8 mouse cellular contexts compared by ENCODE assay signal in the genomic region with DNA sequence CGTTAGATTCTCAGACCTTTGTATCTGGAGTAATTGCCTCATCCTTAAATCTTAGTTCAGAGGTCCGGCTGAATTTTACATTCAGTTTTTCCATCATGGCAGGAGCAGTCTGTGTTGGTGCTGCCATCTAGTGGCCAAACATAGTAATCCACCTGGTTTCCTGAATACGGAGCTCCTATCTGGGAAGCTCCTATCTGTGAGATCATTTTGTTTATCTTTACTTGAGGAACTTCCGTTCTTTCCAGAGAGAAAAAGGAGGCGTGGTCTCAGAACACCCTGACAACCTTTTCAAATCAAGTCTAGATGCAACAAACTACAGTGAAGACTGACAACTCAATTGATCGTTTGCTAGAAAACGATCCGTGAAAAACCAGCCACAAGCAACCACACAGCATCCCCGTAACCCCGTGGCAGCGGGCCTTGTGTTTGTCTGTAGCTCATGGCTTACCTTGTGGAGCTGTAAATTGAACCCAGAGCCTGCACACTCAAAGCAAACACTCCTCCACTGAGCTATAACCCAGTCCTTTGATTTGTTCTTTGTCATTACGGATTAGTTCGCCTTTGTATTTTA. TPM values are rescaled to one million over a fixed set of nuclear protein-coding genes. Genes with fewer than 3 reads are reported as not detected.
DNase-seq lines count a peak whose midpoint lies in the region; ATAC-seq and TF ChIP-seq lines count a peak whose summit lies in the region.

No protein-coding gene starts in this region.

- H3K4me1 ChIP-seq in MEL (ENCODE audit: control insufficient read depth in 1 of 2, insufficient read depth in 2 of 2, low read length in 2 of 2): peaks cover 0 to 4% of the 10 kb centered on the region in 2 experiments; a peak in 1 of 4 replicates
- no peaks in the 10 kb centered on the region for H3K4me1 ChIP-seq in lung, embryonic 15.5 days

- 35% methylated on average over 13 of the region's 13 CpGs for WGBS in lung, embryonic 15.5 days

- no peaks in the 10 kb centered on the region for H3K79me2 ChIP-seq in MEL (ENCODE audit: control insufficient read depth, insufficient read depth, low read length, poor library complexity)

- H3K4me2 ChIP-seq in lung, embryonic 15.5 days: 0 out of 2 replicates have a peak overlapping the region, but pooled peaks have one; percentile 17

- DNase-seq in MEL (ENCODE audit: low read depth, low spot score): peak; percentile 68
- peak; percentile 85 for DNase-seq in brain, adult 2 months (ENCODE audit: low read depth, low spot score)
- peak; percentile 38 for DNase-seq in fibroblast of lung, adult 2 months (ENCODE audit: low read depth)
- DNase-seq in heart, postnatal 4 days: peak; percentile 81
- DNase-seq in layer of hippocampus, adult 8-10 months (ENCODE audit: low spot score in 2 of 2): peak; percentile 52 to 80
- peak; percentile 47 for DNase-seq in retina, adult 2 months (ENCODE audit: low read depth, low spot score)
- peak; percentile 47 to 69 for DNase-seq in urinary bladder, postnatal 36 days (ENCODE audit: low spot score in 2 of 2)

- H3K27me3 ChIP-seq in MEL (ENCODE audit: control insufficient read depth in 1 of 2, insufficient read depth in 2 of 2, low read length in 2 of 2): no peaks in the 10 kb centered on the region
- H3K27me3 ChIP-seq in lung, embryonic 15.5 days: no peaks in the 10 kb centered on the region

- no peak for ATAC-seq in lung, embryonic 15.5 days (ENCODE audit: borderline replicate concordance, extremely low read depth, low FRiP score, low TSS enrichment)

- peak; percentile 73 for TF ChIP-seq RAD21 in MEL (IDR thresholded peaks at IDR 0.05; ENCODE audit: low read depth, low read length)

- no peak for TF ChIP-seq EP300 in MEL (IDR thresholded peaks at IDR 0.05; ENCODE audit: low read depth in 1 of 2, low read length in 2 of 2)

- TF ChIP-seq POLR2A in MEL (IDR thresholded peaks at IDR 0.05; ENCODE audit: control insufficient read depth in 1 of 2, insufficient read depth in 1 of 2, low read depth in 1 of 2, low read length in 2 of 2, poor library complexity in 1 of 2): no peak

- H3K9ac ChIP-seq in MEL (ENCODE audit: control insufficient read depth, low read depth, low read length, poor library complexity, severe bottlenecking): no peak overlapping the region
- no peak overlapping the region for H3K9ac ChIP-seq in lung, embryonic 15.5 days

- H3K9me3 ChIP-seq in MEL (replicated peaks; ENCODE audit: insufficient read depth, low read length): no peaks in the 10 kb centered on the region
- no peaks in the 10 kb centered on the region for H3K9me3 ChIP-seq in lung, embryonic 15.5 days

- H3K4me3 ChIP-seq in MEL (ENCODE audit: control insufficient read depth in 1 of 2, insufficient read depth in 1 of 2, low read depth in 2 of 2, low read length in 2 of 2): no peak overlapping the region
- H3K4me3 ChIP-seq in lung, embryonic 15.5 days: no peak overlapping the region

- peak; percentile 68 to 82 (median 81) for TF ChIP-seq CTCF in MEL (IDR thresholded peaks at IDR 0.05 in 2 of 3, conservative IDR thresholded peaks at IDR 0.05 in 1 of 3; ENCODE audit: control insufficient read depth in 1 of 3, insufficient read depth in 1 of 3, low read depth in 2 of 3, low read length in 3 of 3, poor library complexity in 1 of 3, severe bottlenecking in 1 of 3)

- H3K27ac ChIP-seq in MEL (ENCODE audit: control insufficient read depth, low read depth, low read length): no peak overlapping the region
- no peak overlapping the region for H3K27ac ChIP-seq in lung, embryonic 15.5 days

- peaks cover 0 to 3% of the 10 kb centered on the region in 2 experiments; a peak in 2 of 4 replicates for H3K36me3 ChIP-seq in MEL (ENCODE audit: control insufficient read depth in 1 of 2, insufficient read depth in 2 of 2, low read length in 2 of 2)
- no peaks in the 10 kb centered on the region for H3K36me3 ChIP-seq in lung, embryonic 15.5 days

TF ChIP-seq in MEL, 35 proteins besides CTCF, POLR2A, EP300 and RAD21:
- TF ChIP-seq MAZ (IDR thresholded peaks at IDR 0.05; ENCODE audit: low read depth, low read length) (no peak), UBTF (IDR thresholded peaks at IDR 0.05; ENCODE audit: borderline replicate concordance, insufficient read depth, low read depth, low read length) (no peak), GATA1 (IDR thresholded peaks at IDR 0.05; ENCODE audit: low read depth, low read length) (peak; percentile 54; the same call in 1 of the 2 replicates), HCFC1 (IDR thresholded peaks at IDR 0.05; ENCODE audit: low read depth, low read length) (no peak), SMC3 (IDR thresholded peaks at IDR 0.05; ENCODE audit: low read depth, low read length) (peak; percentile 56)

RNA-seq across cellular contexts. Expression of gene Kyat3, which starts 8.1 kb away (rescaled TPM):
- 11.7 and 15.2 TPM in 2 replicates for total RNA-seq in MEL (2012; rRNA removed)
- polyA plus RNA-seq in MEL (2012; ENCODE audit: insufficient read depth in 1 of 2, insufficient read length in 2 of 2, low read depth in 1 of 2, low replicate concordance in 2 of 2, missing spikeins in 1 of 2): 10 to 100 TPM in 1 of 2 experiments, not detected in 1; 25.6 TPM
- total RNA-seq in heart, postnatal 4 days (2021): 1 to 10 TPM; 5.7 to 6.1 TPM
- total RNA-seq in layer of hippocampus, adult 8-10 months (2022): 1 to 10 TPM; 5.5 to 8.6 (median 6.3) TPM
- polyA plus RNA-seq in lung, embryonic 15.5 days (2015; fragmentation: Nextera tagmentation; extraction: Ambion mirVana): 15.6 and 16.1 TPM in 2 replicates

RNA-seq across cellular contexts. Expression of gene Gtf2b, which starts 55.9 kb away (rescaled TPM):
- total RNA-seq in MEL (2012; rRNA removed): 35.5 and 42.3 TPM in 2 replicates
- polyA plus RNA-seq in MEL (2012; ENCODE audit: insufficient read depth in 1 of 2, insufficient read length in 2 of 2, low read depth in 1 of 2, low replicate concordance in 2 of 2, missing spikeins in 1 of 2): 10 to 100 TPM in 1 of 2 experiments, not detected in 1; 40.0 TPM
- total RNA-seq in heart, postnatal 4 days (2021): 10 to 100 TPM; 37.5 to 39.1 TPM
- total RNA-seq in layer of hippocampus, adult 8-10 months (2022): 10 to 100 TPM; 38.3 to 41.4 (median 39.4) TPM
- polyA plus RNA-seq in lung, embryonic 15.5 days (2015; fragmentation: Nextera tagmentation; extraction: Ambion mirVana): 83.3 and 86.5 TPM in 2 replicates
